Mouse (Mus musculus) liver, embryonic 14.5 days (tissue): ENCODE results near the gene Fbxw11.

Source experiments
- CTCF ChIP-seq: IDR thresholded peaks from 2 replicates; pipeline ENCODE4 v1.5.1; 2016; ENCODE audit warnings: antibody characterized with exemption, low read depth, control low read depth
- EP300 ChIP-seq: IDR thresholded peaks from 2 replicates; pipeline ENCODE4 v1.6.1; 2016; ENCODE audit warnings: antibody characterized with exemption, low read depth

- TF ChIP-seq EP300 (no peak), CTCF (no peak)
Measured at GRCm38 (mm10) chr11:32627900-32628299, 14.6 kb upstream of the Fbxw11 start.
